Mouse (Mus musculus) gonadal fat pad, adult 2 months (tissue): ENCODE data around the gene Babam1. TPM values are rescaled to one million over a fixed set of nuclear protein-coding genes. Genes with fewer than 3 reads are reported as not detected.
"Not testable (repeated sequence)": the region's sequence is repeated elsewhere in the genome, so short reads cannot be mapped to it uniquely, and the experiment has no call there.

ENCODE experiments used
- DNase-seq: peaks from one replicate; pipeline ENCODE4 v3.0.0-alpha.2; 2012; ENCODE audit warnings: low read depth
- polyA plus RNA-seq: library from polyadenylated mRNA; depleted of rRNA; stranded (reverse); fragments of >200 nt; gene quantifications from 2 replicates; pipeline ENCODE4 v1.2.3, GENCODE M21; 2012; rRNA removed

The Babam1 gene
- polyA plus RNA-seq, 1 experiment: 126 TPM

- DNase-seq: no peak
Observed at GRCm38 (mm10) chr8:71406099-71407015, 9.7 kb downstream of the Babam1 start.

- DNase-seq: no peak
Observed at GRCm38 (mm10) chr8:71407441-71407840, 10.8 kb downstream of the Babam1 start.

- DNase-seq: no peak
Observed at GRCm38 (mm10) chr8:71408231-71408630, 11.6 kb downstream of the Babam1 start.

GRCm38 (mm10) chr8:71411535-71412273 lies 15.0 kb downstream of the Babam1 start:
- no peak for DNase-seq

- no peak for DNase-seq
Observed at GRCm38 (mm10) chr8:71422121-71422520, 25.5 kb downstream of the Babam1 start.

GRCm38 (mm10) chr8:71432935-71433334 lies 36.3 kb downstream of the Babam1 start:
- not testable (repeated sequence) for DNase-seq

- DNase-seq: no peak
Observed at GRCm38 (mm10) chr8:71437041-71437440, 40.4 kb downstream of the Babam1 start.

- DNase-seq: no peak
Observed at GRCm38 (mm10) chr8:71441404-71441803, 44.7 kb downstream of the Babam1 start.

- DNase-seq: no peak
Observed at GRCm38 (mm10) chr8:71445096-71445495, 48.4 kb downstream of the Babam1 start.

GRCm38 (mm10) chr8:71451337-71451736 lies 54.7 kb downstream of the Babam1 start:
- no peak for DNase-seq

- no peak for DNase-seq
Observed at GRCm38 (mm10) chr8:71451777-71452176, 55.1 kb downstream of the Babam1 start.

- no peak for DNase-seq
Observed at GRCm38 (mm10) chr8:71452669-71453068, 56.0 kb downstream of the Babam1 start.

Other genes with a start within 250 kb of the Babam1 start
- gene Myo9b, start 124.1 kb upstream of the Babam1 start, polyA plus RNA-seq: 17.7 and 20.8 TPM in 2 replicates
- 2.8 and 3.6 TPM in 2 replicates for gene Haus8, start 123.9 kb upstream of the Babam1 start, polyA plus RNA-seq
- 157 and 172 TPM in 2 replicates for gene Use1, start 30.0 kb upstream of the Babam1 start, polyA plus RNA-seq
- gene Ocel1, start 25.6 kb upstream of the Babam1 start, polyA plus RNA-seq: 10.2 and 13.0 TPM in 2 replicates
- 133 and 165 TPM in 2 replicates for gene Nr2f6, start 14.9 kb upstream of the Babam1 start, polyA plus RNA-seq
- 40.6 and 59.8 TPM in 2 replicates for gene Ushbp1, start 1.1 kb upstream of the Babam1 start, polyA plus RNA-seq
- gene Ankle1, start 9.1 kb downstream of the Babam1 start, polyA plus RNA-seq: 1.8 TPM in 2 replicates
- 24.1 and 29.2 TPM in 2 replicates for gene Abhd8, start 66.8 kb downstream of the Babam1 start, polyA plus RNA-seq
- 49.9 and 63.7 TPM in 2 replicates for gene Mrpl34, start 68.1 kb downstream of the Babam1 start, polyA plus RNA-seq
- gene Dda1, start 72.3 kb downstream of the Babam1 start, polyA plus RNA-seq: 95.7 and 103 TPM in 2 replicates
- gene Ano8, start 89.1 kb downstream of the Babam1 start, polyA plus RNA-seq: 18.3 and 18.9 TPM in 2 replicates
- gene Gtpbp3, start 91.2 kb downstream of the Babam1 start, polyA plus RNA-seq: 19.0 and 21.4 TPM in 2 replicates
- 91.9 and 104 TPM in 2 replicates for gene Plvap, start 114.9 kb downstream of the Babam1 start, polyA plus RNA-seq
- 0.07 TPM in 1 of 2 replicates, not detected in the other for gene Ccdc194, start 128.8 kb downstream of the Babam1 start, polyA plus RNA-seq
- gene Bst2, start 140.6 kb downstream of the Babam1 start, polyA plus RNA-seq: 123 and 139 TPM in 2 replicates
- gene Mvb12a, start 146.1 kb downstream of the Babam1 start, polyA plus RNA-seq: 144 and 146 TPM in 2 replicates
- gene Tmem221, start 162.0 kb downstream of the Babam1 start, polyA plus RNA-seq: 3.4 and 4.1 TPM in 2 replicates
- gene Nxnl1, start 169.7 kb downstream of the Babam1 start, polyA plus RNA-seq: 0.41 and 0.53 TPM in 2 replicates
- 227 and 307 TPM in 2 replicates for gene Slc27a1, start 172.0 kb downstream of the Babam1 start, polyA plus RNA-seq
- 111 and 134 TPM in 2 replicates for gene Pgls, start 195.3 kb downstream of the Babam1 start, polyA plus RNA-seq
- gene Fam129c, start 200.8 kb downstream of the Babam1 start, polyA plus RNA-seq: 2.1 and 2.2 TPM in 2 replicates
- gene Colgalt1, start 214.1 kb downstream of the Babam1 start, polyA plus RNA-seq: 140 and 155 TPM in 2 replicates